ENCODE assay signal across 21 mouse cellular contexts in genomic region chr9:48357097-48357496, GRCm38 (mm10). TPM values are rescaled to one million over a fixed set of nuclear protein-coding genes. Genes with fewer than 3 reads are reported as not detected.
A peak's percentile ranks its signal among the peaks of the same experiment; 100 is the strongest.
DNase-seq lines count a peak whose midpoint lies in the region; ATAC-seq and TF ChIP-seq lines count a peak whose summit lies in the region.
"Had no signal": no experiment of that assay in that cellular context is flagged by ENCODE, and none has a peak within 500 bp of the region (broad histone marks: within the 10 kb centered on the region; RNA-seq: fewer than 3 reads in every experiment).

No protein-coding gene starts in this region.

- H3K9ac ChIP-seq in MEL (ENCODE audit: control insufficient read depth, low read depth, low read length, poor library complexity, severe bottlenecking), result peak overlapping the region; percentile 23; the same call in 1 of the 2 replicates
- H3K9ac ChIP-seq in liver, embryonic 15.5 days, result peak overlapping the region; percentile 35; the same call in 1 of the 2 replicates
- H3K9ac ChIP-seq in forebrain, embryonic 14.5 days (ENCODE audit: low read length), result no peak overlapping the region
- H3K9ac ChIP-seq in neural tube, embryonic 15.5 days (replicated peaks), result no peak overlapping the region
- H3K9ac ChIP-seq: embryonic facial prominence, embryonic 13.5 days; heart, embryonic 12.5 days; hindbrain, embryonic 15.5 days; stomach, embryonic 15.5 days had no signal

- no peak for TF ChIP-seq POLR2A in MEL (IDR thresholded peaks at IDR 0.05; ENCODE audit: control insufficient read depth in 1 of 2, insufficient read depth in 1 of 2, low read depth in 1 of 2, low read length in 2 of 2, poor library complexity in 1 of 2)

- intact Hi-C loops in heart, postnatal 36 days (cut with DNase I), result no loop called here

- WGBS in liver, embryonic 15.5 days (ENCODE audit: insufficient replicate concordance), result 29% methylated on average over 3 of the region's 3 CpGs
- WGBS in forebrain, embryonic 14.5 days, result 96% methylated on average over 3 of the region's 3 CpGs
- WGBS in neural tube, embryonic 15.5 days, result 94% methylated on average over 3 of the region's 3 CpGs

- no peak for TF ChIP-seq CTCF in MEL (IDR thresholded peaks at IDR 0.05 in 2 of 3, conservative IDR thresholded peaks at IDR 0.05 in 1 of 3; ENCODE audit: control insufficient read depth in 1 of 3, insufficient read depth in 1 of 3, low read depth in 2 of 3, low read length in 3 of 3, poor library complexity in 1 of 3, severe bottlenecking in 1 of 3)

- H3K4me3 ChIP-seq in MEL (ENCODE audit: control insufficient read depth in 1 of 2, insufficient read depth in 1 of 2, low read depth in 2 of 2, low read length in 2 of 2), result no peak overlapping the region
- H3K4me3 ChIP-seq in liver, embryonic 15.5 days (replicated peaks), result no peak overlapping the region
- H3K4me3 ChIP-seq in forebrain, embryonic 14.5 days (ENCODE audit: low read depth, low read length), result no peak overlapping the region
- no peak overlapping the region for H3K4me3 ChIP-seq in neural tube, embryonic 15.5 days (replicated peaks)
- H3K4me3 ChIP-seq: embryonic facial prominence, embryonic 13.5 days; heart, embryonic 12.5 days; hindbrain, embryonic 15.5 days; stomach, embryonic 15.5 days had no signal

- no peaks in the 10 kb centered on the region; the same call in 1 of the 2 replicates for H3K79me2 ChIP-seq in MEL (ENCODE audit: control insufficient read depth, insufficient read depth, low read length, poor library complexity)

- peak; percentile 62 for ATAC-seq in granulocyte monocyte progenitor cell, adult 5-6 weeks (replicated peaks; ENCODE audit: poor library complexity, severe bottlenecking)
- ATAC-seq in liver, embryonic 15.5 days (ENCODE audit: insufficient read depth), result no peak
- no peak for ATAC-seq in forebrain, embryonic 14.5 days
- ATAC-seq in neural tube, embryonic 15.5 days (ENCODE audit: low FRiP score), result no peak
- ATAC-seq: midbrain, embryonic 16.5 days had no signal

- H3K27me3 ChIP-seq in MEL (ENCODE audit: control insufficient read depth in 1 of 2, insufficient read depth in 2 of 2, low read length in 2 of 2), result no peaks in the 10 kb centered on the region
- no peaks in the 10 kb centered on the region for H3K27me3 ChIP-seq in liver, embryonic 15.5 days
- no peaks in the 10 kb centered on the region for H3K27me3 ChIP-seq in forebrain, embryonic 14.5 days (replicated peaks; ENCODE audit: control insufficient read depth, insufficient read depth, low read length)
- no peaks in the 10 kb centered on the region for H3K27me3 ChIP-seq in neural tube, embryonic 15.5 days (replicated peaks)
- H3K27me3 ChIP-seq: embryonic facial prominence, embryonic 13.5 days; heart, embryonic 12.5 days; hindbrain, embryonic 15.5 days; stomach, embryonic 15.5 days had no signal

- peaks cover 0 to 19% of the 10 kb centered on the region in 2 experiments; a peak in 2 of 4 replicates for H3K36me3 ChIP-seq in MEL (ENCODE audit: control insufficient read depth in 1 of 2, insufficient read depth in 2 of 2, low read length in 2 of 2)
- no peaks in the 10 kb centered on the region for H3K36me3 ChIP-seq in liver, embryonic 15.5 days (replicated peaks)
- no peaks in the 10 kb centered on the region for H3K36me3 ChIP-seq in forebrain, embryonic 14.5 days (ENCODE audit: control insufficient read depth, insufficient read depth, low read length)
- H3K36me3 ChIP-seq in neural tube, embryonic 15.5 days, result no peaks in the 10 kb centered on the region
- H3K36me3 ChIP-seq: embryonic facial prominence, embryonic 13.5 days; heart, embryonic 12.5 days; hindbrain, embryonic 15.5 days; stomach, embryonic 15.5 days had no signal

- H3K27ac ChIP-seq in MEL (ENCODE audit: control insufficient read depth, low read depth, low read length), result peak overlapping the region; percentile 60
- peak overlapping the region; percentile 100 for H3K27ac ChIP-seq in liver, embryonic 15.5 days (replicated peaks)
- no peak overlapping the region for H3K27ac ChIP-seq in forebrain, embryonic 14.5 days (ENCODE audit: low read depth, low read length)
- H3K27ac ChIP-seq in neural tube, embryonic 15.5 days (replicated peaks), result no peak overlapping the region
- H3K27ac ChIP-seq: embryonic facial prominence, embryonic 13.5 days; hindbrain, embryonic 15.5 days; kidney, postnatal 0 days; macrophage; stomach, embryonic 15.5 days had no signal

- no peaks in the 10 kb centered on the region for H3K9me3 ChIP-seq in MEL (replicated peaks; ENCODE audit: insufficient read depth, low read length)
- no peaks in the 10 kb centered on the region for H3K9me3 ChIP-seq in liver, embryonic 15.5 days (replicated peaks)
- no peaks in the 10 kb centered on the region for H3K9me3 ChIP-seq in forebrain, embryonic 14.5 days (replicated peaks; ENCODE audit: control insufficient read depth, low read length)
- H3K9me3 ChIP-seq in neural tube, embryonic 15.5 days (replicated peaks), result no peaks in the 10 kb centered on the region
- H3K9me3 ChIP-seq: embryonic facial prominence, embryonic 13.5 days; heart, embryonic 12.5 days; hindbrain, embryonic 15.5 days; stomach, embryonic 15.5 days had no signal

- no peak for TF ChIP-seq RAD21 in MEL (IDR thresholded peaks at IDR 0.05; ENCODE audit: low read depth, low read length)

- peaks cover 12 to 22% of the 10 kb centered on the region in 2 experiments for H3K4me1 ChIP-seq in MEL (ENCODE audit: control insufficient read depth in 1 of 2, insufficient read depth in 2 of 2, low read length in 2 of 2)
- peaks cover 85% of the 10 kb centered on the region for H3K4me1 ChIP-seq in liver, embryonic 15.5 days (replicated peaks)
- H3K4me1 ChIP-seq in forebrain, embryonic 14.5 days (ENCODE audit: control insufficient read depth, insufficient read depth, low read length), result no peaks in the 10 kb centered on the region
- no peaks in the 10 kb centered on the region for H3K4me1 ChIP-seq in neural tube, embryonic 15.5 days
- H3K4me1 ChIP-seq: hindbrain, embryonic 15.5 days; stomach, embryonic 15.5 days had no signal

- peak; percentile 65 to 78 for TF ChIP-seq EP300 in MEL (IDR thresholded peaks at IDR 0.05; ENCODE audit: low read depth in 1 of 2, low read length in 2 of 2)

- no peak overlapping the region for H3K4me2 ChIP-seq in liver, embryonic 15.5 days
- H3K4me2 ChIP-seq in forebrain, embryonic 14.5 days (ENCODE audit: low read length), result no peak overlapping the region
- no peak overlapping the region for H3K4me2 ChIP-seq in neural tube, embryonic 15.5 days
- H3K4me2 ChIP-seq: embryonic facial prominence, embryonic 13.5 days; heart, embryonic 12.5 days; hindbrain, embryonic 15.5 days; stomach, embryonic 15.5 days had no signal

- DNase-seq in MEL (ENCODE audit: low read depth, low spot score), result peak; percentile 75
- DNase-seq in kidney, adult 8-10 months, result no peak
- DNase-seq in forebrain, embryonic 14.5 days (ENCODE audit: low spot score), result no peak
- DNase-seq in heart, postnatal 36 days, result no peak
- DNase-seq: adrenal gland, postnatal 10 days; cerebellum, adult 11 months; cerebellum, postnatal 10 days; heart, adult 11 months; heart, postnatal 14 days; kidney, adult 11 months; thymus, adult 18-20 months had no signal

TF ChIP-seq in MEL, 35 proteins besides CTCF, POLR2A, EP300 and RAD21 (continues in another document):
- TF ChIP-seq TBP (IDR thresholded peaks at IDR 0.05; ENCODE audit: low read depth, low read length) (no peak), TCF12 (IDR thresholded peaks at IDR 0.05; ENCODE audit: low read depth, low read length) (peak; percentile 68), JUND (IDR thresholded peaks at IDR 0.05; ENCODE audit: low read depth, low read length) (no peak), CHD2 (IDR thresholded peaks at IDR 0.05; ENCODE audit: low read length) (no peak), BHLHE40 (IDR thresholded peaks at IDR 0.05; ENCODE audit: borderline replicate concordance, low read depth, low read length) (peak; percentile 83; the same call in 1 of the 2 replicates), MXI1 (IDR thresholded peaks at IDR 0.05; ENCODE audit: low read depth, low read length) (no peak), NELFE (IDR thresholded peaks at IDR 0.05; ENCODE audit: low read depth, low read length) (no peak), E2F4 (IDR thresholded peaks at IDR 0.05; ENCODE audit: borderline replicate concordance, low read depth, low read length) (no peak), USF2 (IDR thresholded peaks at IDR 0.05; ENCODE audit: borderline replicate concordance in 1 of 2, insufficient read depth in 1 of 2, low read depth in 1 of 2, low read length in 2 of 2) (no peak), GABPA (IDR thresholded peaks at IDR 0.05; ENCODE audit: low read depth, low read length) (no peak), HCFC1 (IDR thresholded peaks at IDR 0.05; ENCODE audit: low read depth, low read length) (no peak), KAT2A (conservative IDR thresholded peaks at IDR 0.05; ENCODE audit: low read depth, low read length) (no peak), GATA1 (IDR thresholded peaks at IDR 0.05; ENCODE audit: low read depth, low read length) (peak; percentile 48), SMC3 (IDR thresholded peaks at IDR 0.05; ENCODE audit: low read depth, low read length) (no peak), CHD1 (IDR thresholded peaks at IDR 0.05; ENCODE audit: low read depth, low read length) (no peak), MEF2A (IDR thresholded peaks at IDR 0.05; ENCODE audit: extremely low read depth, insufficient replicate concordance, low read depth, low read length, poor library complexity, severe bottlenecking) (no peak), NRF1 (IDR thresholded peaks at IDR 0.05; ENCODE audit: insufficient read depth, low read depth, low read length, poor library complexity, severe bottlenecking) (no peak), MYB (IDR thresholded peaks at IDR 0.05; ENCODE audit: low read depth, low read length) (no peak), SIN3A (IDR thresholded peaks at IDR 0.05; ENCODE audit: low read length) (no peak), UBTF (IDR thresholded peaks at IDR 0.05; ENCODE audit: borderline replicate concordance, insufficient read depth, low read depth, low read length) (no peak), MYC (IDR thresholded peaks at IDR 0.05; ENCODE audit: low read depth, low read length) (no peak), ZC3H11A (IDR thresholded peaks at IDR 0.05; ENCODE audit: low read depth, low read length) (no peak)

RNA-seq across cellular contexts. Expression of gene Nxpe2, which starts 3.8 kb away (rescaled TPM):
- 3.3 and 3.5 TPM in 2 replicates for total RNA-seq in MEL (2012; rRNA removed)
- polyA plus RNA-seq in MEL (2012; ENCODE audit: insufficient read depth in 1 of 2, insufficient read length in 2 of 2, low read depth in 1 of 2, low replicate concordance in 2 of 2, missing spikeins in 1 of 2), result 1 to 10 TPM in 1 of 2 experiments, not detected in 1; 3.1 TPM
- 0.17 and 4.9 TPM in 2 replicates for total RNA-seq in granulocyte monocyte progenitor cell, adult 5-6 weeks (2014; fragmentation: Nextera tagmentation)
- 1.7 and 2.6 TPM in 2 replicates for total RNA-seq in granulocyte monocyte progenitor cell, adult 5-6 weeks (2017)
- polyA plus RNA-seq in liver, embryonic 15.5 days (2015; fragmentation: Nextera tagmentation; extraction: Ambion mirVana), result 132 and 133 TPM in 2 replicates
- 0.26 and 0.53 TPM in 2 replicates for polyA plus RNA-seq in forebrain, embryonic 14.5 days (2014; fragmentation: Nextera tagmentation; extraction: Ambion mirVana)
- total RNA-seq in heart, postnatal 36 days (2021), result 1 to 10 TPM; 1.2 to 1.7 TPM
- polyA plus RNA-seq in neural tube, embryonic 15.5 days (2015; fragmentation: Nextera tagmentation; extraction: Ambion mirVana), result 0.28 and 0.60 TPM in 2 replicates
- polyA plus RNA-seq: macrophage had no signal

Comparison
In these comparisons a context has a peak if more than half of its experiments do, and no peak if none do; other contexts are left out.
1. H3K27ac ChIP-seq: peak in MEL (single experiment) and liver, embryonic 15.5 days (single experiment); none in forebrain, embryonic 14.5 days (single experiment) and neural tube, embryonic 15.5 days (single experiment).
2. H3K9ac ChIP-seq: peak in MEL (single experiment) and liver, embryonic 15.5 days (single experiment); none in forebrain, embryonic 14.5 days (single experiment) and neural tube, embryonic 15.5 days (single experiment).